Comparison of ENCODE assay signal across 23 mouse cellular contexts in the genomic region with DNA sequence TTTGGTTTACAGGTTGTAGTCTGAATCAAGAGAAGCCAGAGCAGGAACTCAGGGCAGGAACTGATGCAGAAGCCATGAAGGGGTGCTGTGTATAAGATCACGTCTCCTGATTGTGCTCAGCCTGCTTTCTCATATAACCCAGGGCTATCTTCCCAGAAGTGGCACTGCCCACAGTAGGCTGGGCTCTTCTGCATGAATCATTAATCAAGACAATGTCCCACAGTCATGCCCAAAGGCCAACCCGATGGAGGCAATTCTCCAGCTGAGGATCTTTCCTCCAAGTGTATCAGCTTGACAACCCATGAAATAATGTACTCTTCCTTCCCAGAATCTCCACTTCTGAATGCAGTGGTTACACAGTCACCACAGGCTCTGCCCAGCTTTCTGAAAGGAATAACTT. TPM values are rescaled to one million over a fixed set of nuclear protein-coding genes. Genes with fewer than 3 reads are reported as not detected.
DNase-seq lines count a peak whose midpoint lies in the region; ATAC-seq lines count a peak whose summit lies in the region.
"Had no signal": no experiment of that assay in that cellular context is flagged by ENCODE, and none has a peak within 500 bp of the region (broad histone marks: within the 10 kb centered on the region; RNA-seq: fewer than 3 reads in every experiment).

No protein-coding gene starts in this region.

- no peaks in the 10 kb centered on the region for H3K4me1 ChIP-seq in kidney, embryonic 15.5 days
- H3K4me1 ChIP-seq: embryonic facial prominence, embryonic 12.5 days; forebrain, embryonic 15.5 days; heart, embryonic 13.5 days; hindbrain, embryonic 15.5 days had no signal

- no peak for ATAC-seq in kidney, embryonic 15.5 days (replicated peaks; ENCODE audit: low FRiP score)
- ATAC-seq: forebrain, embryonic 15.5 days had no signal

- 57% methylated on average over 2 of the region's 2 CpGs for WGBS in kidney, embryonic 15.5 days

- H3K9me3 ChIP-seq in kidney, embryonic 15.5 days (replicated peaks) = no peaks in the 10 kb centered on the region
- H3K9me3 ChIP-seq: embryonic facial prominence, embryonic 12.5 days; forebrain, embryonic 15.5 days; heart, embryonic 13.5 days; hindbrain, embryonic 15.5 days had no signal

- no peak overlapping the region for H3K27ac ChIP-seq in kidney, embryonic 15.5 days
- H3K27ac ChIP-seq: embryonic facial prominence, embryonic 12.5 days; forebrain, embryonic 15.5 days; heart, embryonic 13.5 days; hindbrain, embryonic 15.5 days had no signal

- no peak overlapping the region for H3K4me3 ChIP-seq in kidney, embryonic 15.5 days (replicated peaks)
- H3K4me3 ChIP-seq: embryonic facial prominence, embryonic 12.5 days; forebrain, embryonic 15.5 days; heart, embryonic 13.5 days; hindbrain, embryonic 15.5 days had no signal

- H3K9ac ChIP-seq in kidney, embryonic 15.5 days = no peak overlapping the region
- H3K9ac ChIP-seq: embryonic facial prominence, embryonic 12.5 days; forebrain, embryonic 15.5 days; heart, embryonic 13.5 days; hindbrain, embryonic 15.5 days had no signal

- no peaks in the 10 kb centered on the region for H3K36me3 ChIP-seq in kidney, embryonic 15.5 days
- H3K36me3 ChIP-seq: embryonic facial prominence, embryonic 12.5 days; forebrain, embryonic 15.5 days; heart, embryonic 13.5 days; hindbrain, embryonic 15.5 days had no signal

- peak; percentile 61 for DNase-seq in adrenal gland, adult 8-10 months
- DNase-seq in adrenal gland, postnatal 4 days (ENCODE audit: low spot score in 2 of 2) = no peak
- DNase-seq in kidney, adult 18-20 months = peak; percentile 39
- DNase-seq in kidney, postnatal 25 days = peak; percentile 38 to 52
- no peak for DNase-seq in kidney, postnatal 4 days
- DNase-seq in kidney, postnatal 36 days = peak; percentile 52 to 55
- DNase-seq in right cerebral cortex, adult 2 months (ENCODE audit: low spot score in 2 of 2) = no peak
- DNase-seq: cerebellum, adult 11-12 months; cerebellum, adult 9-10 months; cerebellum, postnatal 25 days; gastrocnemius, postnatal 14 days; heart, postnatal 36 days had no signal

- no peaks in the 10 kb centered on the region for H3K27me3 ChIP-seq in kidney, embryonic 15.5 days
- H3K27me3 ChIP-seq: CH12.LX; embryonic facial prominence, embryonic 12.5 days; forebrain, embryonic 15.5 days; heart, embryonic 13.5 days; hindbrain, embryonic 15.5 days had no signal

- H3K4me2 ChIP-seq in kidney, embryonic 15.5 days = no peak overlapping the region
- H3K4me2 ChIP-seq: embryonic facial prominence, embryonic 12.5 days; forebrain, embryonic 15.5 days; heart, embryonic 13.5 days; hindbrain, embryonic 15.5 days had no signal

RNA-seq across cellular contexts. Expression of a gene that starts 24.4 kb away (rescaled TPM):
- total RNA-seq in adrenal gland, adult 8-10 months (2022) = 1,000 to 10,000 TPM in 2 of 4 experiments, under 1 TPM in 2; 0.62 to 2,477 (median 1,006) TPM
- total RNA-seq in adrenal gland, postnatal 4 days (2021) = 100 to 1,000 TPM; 292 to 395 TPM
- 0.64 and 0.88 TPM in 2 replicates for polyA plus RNA-seq in kidney, embryonic 15.5 days (2015; fragmentation: Nextera tagmentation; extraction: Ambion mirVana)
- total RNA-seq: CH12.LX; gastrocnemius, postnatal 14 days; heart, postnatal 36 days had no signal
- polyA plus RNA-seq: cortical plate, adult 2 months; embryonic facial prominence, embryonic 12.5 days; forebrain, embryonic 11.5 days; forebrain, embryonic 15.5 days; gonadal fat pad, adult 2 months; heart, embryonic 13.5 days; heart, postnatal 0 days; hindbrain, embryonic 11.5 days; hindbrain, embryonic 15.5 days had no signal

Comparison
In these comparisons a context has a peak if more than half of its experiments do, and no peak if none do; other contexts are left out.
1. DNase-seq: peak in adrenal gland, adult 8-10 months (single experiment), kidney, adult 18-20 months (single experiment), kidney, postnatal 25 days (2 of 2) and kidney, postnatal 36 days (2 of 2); none in adrenal gland, postnatal 4 days (0 of 2), kidney, postnatal 4 days (0 of 2) and right cerebral cortex, adult 2 months (0 of 2).